Mouse (Mus musculus): ENCODE measurements around the gene Duxf3. TPM values are rescaled to one million over a fixed set of nuclear protein-coding genes. Genes with fewer than 3 reads are reported as not detected.
A peak's percentile ranks its signal among the peaks of the same experiment; 100 is the strongest.
"Not testable (repeated sequence)": the region's sequence is repeated elsewhere in the genome, so short reads cannot be mapped to it uniquely, and the experiment has no call there.

Duxf3 gene
- polyA plus RNA-seq, 1 experiment from 2014 or later, result not detected

- Histone ChIP-seq H3K27ac (no peak overlapping the region), H3K4me2 (ENCODE audit: low read length) (no peak overlapping the region), H3K4me3 (replicated peaks; ENCODE audit: low read depth, low read length) (no peak overlapping the region), H3K27me3 (ENCODE audit: insufficient read depth, low read length) (no peaks in the 10 kb centered on the region), H3K9ac (ENCODE audit: low read depth, low read length) (no peak overlapping the region), H3K36me3 (ENCODE audit: insufficient read depth, low read length) (no peaks in the 10 kb centered on the region), H3K4me1 (replicated peaks; ENCODE audit: insufficient read depth, low read length) (no peaks in the 10 kb centered on the region), H3K9me3 (replicated peaks; ENCODE audit: low read length) (no peaks in the 10 kb centered on the region)
- ATAC-seq (replicated peaks; ENCODE audit: low FRiP score, low read depth) (no peak), DNase-seq (ENCODE audit: low spot score) (peak; percentile 8)
- WGBS, result 36% methylated on average over 1 of the region's 1 CpGs
- peak; percentile 44 for TF ChIP-seq CTCF (IDR thresholded peaks at IDR 0.05; ENCODE audit: low read depth)
Observed at GRCm38 (mm10) chr10:58249535-58249934, 17.1 kb upstream of the Duxf3 start.

GRCm38 (mm10) chr10:58238984-58239740 lies 6.7 kb upstream of the Duxf3 start:
- DNase-seq (ENCODE audit: low spot score), result not testable (repeated sequence)

GRCm38 (mm10) chr10:58236613-58237012 lies 4.1 kb upstream of the Duxf3 start, which contains the start of gene Gm4981:
TSS of gene Gm4981 (minus strand) at chr10:58236701.
- H3K9ac ChIP-seq (ENCODE audit: low read depth, low read length), result no peak within 1 kb of the TSS
- no peak within 1 kb of the TSS for H3K4me2 ChIP-seq (ENCODE audit: low read length)
- no peaks in the 10 kb centered on the region for H3K27me3 ChIP-seq (ENCODE audit: insufficient read depth, low read length)
- no peak for TF ChIP-seq CTCF (IDR thresholded peaks at IDR 0.05; ENCODE audit: low read depth)
- ATAC-seq (replicated peaks; ENCODE audit: low FRiP score, low read depth), result no peak
- H3K36me3 ChIP-seq (ENCODE audit: insufficient read depth, low read length), result no peaks in the 10 kb centered on the region
- no peak for DNase-seq (ENCODE audit: low spot score)
- H3K4me3 ChIP-seq (replicated peaks; ENCODE audit: low read depth, low read length), result no peak within 1 kb of the TSS
- WGBS, result 88% methylated on average over 10 of the region's 10 CpGs
- H3K9me3 ChIP-seq (replicated peaks; ENCODE audit: low read length), result peaks cover 9% of the 10 kb centered on the region
- no peak within 1 kb of the TSS for H3K27ac ChIP-seq
- H3K4me1 ChIP-seq (replicated peaks; ENCODE audit: insufficient read depth, low read length), result no peaks in the 10 kb centered on the region

More at GRCm38 (mm10) chr10:58238984-58239740, 6.7 kb upstream of the Duxf3 start:
- H3K4me3 ChIP-seq (replicated peaks; ENCODE audit: low read depth, low read length); H3K9ac ChIP-seq (ENCODE audit: low read depth, low read length); H3K27ac ChIP-seq; H3K36me3 ChIP-seq (ENCODE audit: insufficient read depth, low read length); H3K27me3 ChIP-seq (ENCODE audit: insufficient read depth, low read length); H3K9me3 ChIP-seq (replicated peaks; ENCODE audit: low read length); H3K4me2 ChIP-seq (ENCODE audit: low read length); H3K4me1 ChIP-seq (replicated peaks; ENCODE audit: insufficient read depth, low read length): not testable (repeated sequence)
- WGBS, result 78% methylated on average over 8 of the region's 8 CpGs
- ATAC-seq (replicated peaks; ENCODE audit: low FRiP score, low read depth), result peak; percentile 88

- H3K4me1 ChIP-seq (replicated peaks; ENCODE audit: insufficient read depth, low read length); H3K4me3 ChIP-seq (replicated peaks; ENCODE audit: low read depth, low read length); H3K9me3 ChIP-seq (replicated peaks; ENCODE audit: low read length); H3K36me3 ChIP-seq (ENCODE audit: insufficient read depth, low read length); ATAC-seq (replicated peaks; ENCODE audit: low FRiP score, low read depth); H3K27me3 ChIP-seq (ENCODE audit: insufficient read depth, low read length); DNase-seq (ENCODE audit: low spot score); H3K9ac ChIP-seq (ENCODE audit: low read depth, low read length); H3K4me2 ChIP-seq (ENCODE audit: low read length); H3K27ac ChIP-seq: not testable (repeated sequence)
- WGBS, result 82% methylated on average over 4 of the region's 4 CpGs
Observed at GRCm38 (mm10) chr10:58234985-58235384, 2.5 kb upstream of the Duxf3 start.

GRCm38 (mm10) chr10:58233740-58234121 lies 1.3 kb upstream of the Duxf3 start:
- not testable (repeated sequence) for DNase-seq (ENCODE audit: low spot score); ATAC-seq (replicated peaks; ENCODE audit: low FRiP score, low read depth)

GRCm38 (mm10) chr10:58233054-58233739 lies 722 bp upstream of the Duxf3 start:
- not testable (repeated sequence) for H3K4me2 ChIP-seq (ENCODE audit: low read length); DNase-seq (ENCODE audit: low spot score); H3K36me3 ChIP-seq (ENCODE audit: insufficient read depth, low read length); H3K27me3 ChIP-seq (ENCODE audit: insufficient read depth, low read length); H3K4me1 ChIP-seq (replicated peaks; ENCODE audit: insufficient read depth, low read length); H3K9ac ChIP-seq (ENCODE audit: low read depth, low read length); H3K27ac ChIP-seq; H3K9me3 ChIP-seq (replicated peaks; ENCODE audit: low read length); H3K4me3 ChIP-seq (replicated peaks; ENCODE audit: low read depth, low read length)
- peak; percentile 53 for ATAC-seq (replicated peaks; ENCODE audit: low FRiP score, low read depth)
- WGBS, result 77% methylated on average over 9 of the region's 10 CpGs

More at GRCm38 (mm10) chr10:58233740-58234121, 1.3 kb upstream of the Duxf3 start:
- not testable (repeated sequence) for H3K4me1 ChIP-seq (replicated peaks; ENCODE audit: insufficient read depth, low read length); H3K9me3 ChIP-seq (replicated peaks; ENCODE audit: low read length); H3K27ac ChIP-seq; H3K4me2 ChIP-seq (ENCODE audit: low read length); H3K4me3 ChIP-seq (replicated peaks; ENCODE audit: low read depth, low read length); H3K36me3 ChIP-seq (ENCODE audit: insufficient read depth, low read length); H3K27me3 ChIP-seq (ENCODE audit: insufficient read depth, low read length); H3K9ac ChIP-seq (ENCODE audit: low read depth, low read length)

GRCm38 (mm10) chr10:58231779-58232640 lies 465 bp downstream of the Duxf3 start:
- DNase-seq (ENCODE audit: low spot score), result peak; percentile 33
- not testable (repeated sequence) for H3K9ac ChIP-seq (ENCODE audit: low read depth, low read length); H3K4me1 ChIP-seq (replicated peaks; ENCODE audit: insufficient read depth, low read length); H3K27me3 ChIP-seq (ENCODE audit: insufficient read depth, low read length); H3K4me3 ChIP-seq (replicated peaks; ENCODE audit: low read depth, low read length); H3K9me3 ChIP-seq (replicated peaks; ENCODE audit: low read length); H3K4me2 ChIP-seq (ENCODE audit: low read length); H3K27ac ChIP-seq; H3K36me3 ChIP-seq (ENCODE audit: insufficient read depth, low read length)
- ATAC-seq (replicated peaks; ENCODE audit: low FRiP score, low read depth), result peak; percentile 81
- 88% methylated on average over 31 of the region's 35 CpGs for WGBS

GRCm38 (mm10) chr10:58231088-58231487 lies 1.4 kb downstream of the Duxf3 start:
- WGBS, result 89% methylated on average over 4 of the region's 7 CpGs

GRCm38 (mm10) chr10:58230021-58230420 lies 2.5 kb downstream of the Duxf3 start:
- not testable (repeated sequence) for H3K36me3 ChIP-seq (ENCODE audit: insufficient read depth, low read length); H3K27ac ChIP-seq; H3K9me3 ChIP-seq (replicated peaks; ENCODE audit: low read length); H3K4me3 ChIP-seq (replicated peaks; ENCODE audit: low read depth, low read length); H3K4me1 ChIP-seq (replicated peaks; ENCODE audit: insufficient read depth, low read length); H3K27me3 ChIP-seq (ENCODE audit: insufficient read depth, low read length); DNase-seq (ENCODE audit: low spot score); H3K9ac ChIP-seq (ENCODE audit: low read depth, low read length); H3K4me2 ChIP-seq (ENCODE audit: low read length); ATAC-seq (replicated peaks; ENCODE audit: low FRiP score, low read depth)
- WGBS, result 57% methylated on average over 3 of the region's 3 CpGs

More at GRCm38 (mm10) chr10:58231088-58231487, 1.4 kb downstream of the Duxf3 start:
- H3K27me3 ChIP-seq (ENCODE audit: insufficient read depth, low read length); H3K4me2 ChIP-seq (ENCODE audit: low read length); H3K9ac ChIP-seq (ENCODE audit: low read depth, low read length); H3K27ac ChIP-seq; H3K4me3 ChIP-seq (replicated peaks; ENCODE audit: low read depth, low read length); H3K9me3 ChIP-seq (replicated peaks; ENCODE audit: low read length); H3K4me1 ChIP-seq (replicated peaks; ENCODE audit: insufficient read depth, low read length); DNase-seq (ENCODE audit: low spot score); H3K36me3 ChIP-seq (ENCODE audit: insufficient read depth, low read length): not testable (repeated sequence)
- ATAC-seq (replicated peaks; ENCODE audit: low FRiP score, low read depth), result peak; percentile 57
